Mouse (Mus musculus) embryonic facial prominence, embryonic 12.5 days (tissue): ENCODE results near the gene Cyp2j8. TPM values are rescaled to one million over a fixed set of nuclear protein-coding genes. Genes with fewer than 3 reads are reported as not detected.
A peak's percentile ranks its signal among the peaks of the same experiment; 100 is the strongest.
"Not testable (repeated sequence)": the region's sequence is repeated elsewhere in the genome, so short reads cannot be mapped to it uniquely, and the experiment has no call there.

Experiments used
- ATAC-seq: fragments of 200-750 bp; cut with Nextera tagmentation; 2 replicates; pipeline ENCODE4 v1.8.0; 2017; ENCODE audit not compliant: insufficient number of reproducible peaks, insufficient read depth, low FRiP score, low TSS enrichment
- H3K27ac ChIP-seq: fragments of 300-500 bp; sonication (generic); 2 replicates; pipeline ENCODE4 v1.5.1; 2016; ENCODE audit warnings: mild to moderate bottlenecking
- H3K27me3 ChIP-seq: fragments of 300-500 bp; sonication (generic); 2 replicates; pipeline ENCODE4 v1.6.1; 2016; ENCODE audit warnings: mild to moderate bottlenecking, moderate library complexity
- H3K36me3 ChIP-seq: fragments of 300-500 bp; sonication (generic); 2 replicates; pipeline ENCODE4 v1.6.1; 2016; ENCODE audit warnings: mild to moderate bottlenecking
- H3K4me1 ChIP-seq: fragments of 300-500 bp; sonication (generic); 2 replicates; pipeline ENCODE4 v1.6.1; 2016
- H3K4me2 ChIP-seq: fragments of 300-500 bp; sonication (generic); replicated peaks from 2 replicates; pipeline ENCODE4 v1.6.1; 2016; ENCODE audit warnings: mild to moderate bottlenecking, moderate library complexity
- H3K4me3 ChIP-seq: fragments of 300-500 bp; sonication (generic); 2 replicates; pipeline ENCODE4 v1.5.1; 2016; ENCODE audit warnings: mild to moderate bottlenecking
- H3K9ac ChIP-seq: fragments of 300-500 bp; sonication (generic); 2 replicates; pipeline ENCODE4 v1.6.1; 2016; ENCODE audit warnings: mild to moderate bottlenecking, moderate library complexity
- H3K9me3 ChIP-seq: fragments of 300-500 bp; sonication (generic); 2 replicates; pipeline ENCODE4 v1.6.1; 2016; ENCODE audit warnings: mild to moderate bottlenecking, moderate library complexity
- WGBS: fragments of 180-500 bp; shearing (Covaris S2); methylation state at CpG from one replicate; pipeline ENCODE4 v1.1.7; 2016; 5-methylcytosine and 5-hydroxymethylcytosine counted together
- polyA plus RNA-seq: library from polyadenylated mRNA; unstranded; fragments of >200 nt; fragmentation: Nextera tagmentation; extraction: Ambion mirVana; gene quantifications from 2 replicates; pipeline ENCODE4 v1.2.1, GENCODE M21; 2016

Gene Cyp2j8
- polyA plus RNA-seq, result not detected in 2 replicates

DNA sequence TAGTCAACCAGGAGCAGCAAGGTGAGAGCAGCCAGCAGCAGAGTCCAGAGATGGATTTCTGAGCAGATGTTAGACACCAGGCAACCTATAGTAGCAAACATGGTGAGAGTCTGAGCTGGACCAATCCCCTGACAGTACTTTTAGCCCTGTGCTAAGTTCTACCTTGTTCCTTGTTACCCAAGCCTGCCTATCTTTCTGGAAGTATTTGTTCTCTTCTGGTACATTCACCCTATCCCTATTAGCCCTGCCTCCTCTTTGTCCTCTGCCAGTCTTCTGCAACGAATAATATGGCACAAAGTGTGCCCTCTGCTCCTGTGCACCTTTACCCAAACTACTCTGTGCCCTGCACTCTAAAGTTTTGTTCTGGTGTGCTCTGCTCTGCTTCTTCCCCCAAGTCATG, at the start of gene Cyp2j8:
TSS of gene Cyp2j8 (minus strand) at position 101 of the 400 bp plus-strand sequence.
- Histone ChIP-seq H3K4me2 (no peak within 1 kb of the TSS), H3K9me3 (no peaks in the 10 kb centered on the region), H3K9ac (no peak within 1 kb of the TSS), H3K27me3 (no peaks in the 10 kb centered on the region), H3K4me1 (no peaks in the 10 kb centered on the region), H3K27ac (no peak within 1 kb of the TSS), H3K4me3 (no peak within 1 kb of the TSS), H3K36me3 (no peaks in the 10 kb centered on the region)
- WGBS, result 78% methylated on average over 1 of the region's 1 CpGs
- ATAC-seq, result no peak

DNA sequence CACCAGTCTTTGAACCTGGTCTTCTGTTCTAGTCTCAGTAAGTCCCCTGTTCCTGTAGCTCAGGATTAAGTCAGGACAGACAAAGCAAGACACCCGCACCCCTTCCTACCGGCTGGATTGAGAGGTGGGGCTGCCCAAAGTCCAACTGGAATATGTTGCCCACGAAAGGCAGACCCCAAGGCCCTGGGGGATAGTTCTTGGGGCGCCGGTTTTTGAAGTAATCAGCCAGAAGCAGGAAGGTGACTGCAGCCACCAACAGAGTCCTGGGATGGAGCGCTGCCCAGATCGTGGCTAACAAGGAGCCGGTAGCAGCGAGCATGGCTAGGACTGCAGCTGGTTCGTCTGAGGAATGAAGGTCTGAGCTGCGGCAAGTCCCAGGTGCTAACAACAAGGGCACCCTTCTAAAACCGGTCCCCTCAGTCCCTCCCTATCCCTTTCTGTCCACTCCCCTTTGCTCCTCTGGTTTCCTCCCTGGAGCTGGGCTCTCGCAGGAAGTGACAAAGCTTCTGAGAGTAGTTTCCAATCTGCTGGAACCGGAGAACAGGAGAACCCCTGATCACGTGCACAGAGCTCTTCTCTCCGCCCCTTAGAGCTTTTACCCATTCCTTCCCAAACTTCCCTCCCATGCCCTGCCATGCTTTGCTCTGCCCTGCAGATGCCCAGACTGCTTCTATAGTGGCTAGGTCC, 46.1 kb upstream of the Cyp2j8 start, which contains the start of gene Cyp2j6:
TSS of gene Cyp2j6 (minus strand) at position 529 of the 687 bp plus-strand sequence.
- no peaks in the 10 kb centered on the region for H3K27me3 ChIP-seq
- H3K9ac ChIP-seq, result peak within 1 kb of the TSS; percentile 77
- H3K27ac ChIP-seq, result peak within 1 kb of the TSS; percentile 63
- no peaks in the 10 kb centered on the region for H3K36me3 ChIP-seq
- no peaks in the 10 kb centered on the region for H3K9me3 ChIP-seq
- WGBS, result 5% methylated on average over 15 of the region's 16 CpGs
- peak; percentile 89 for ATAC-seq
- H3K4me2 ChIP-seq, result peak within 1 kb of the TSS; percentile 62
- H3K4me1 ChIP-seq, result no peaks in the 10 kb centered on the region; the same call in 1 of the 2 replicates
- peak within 1 kb of the TSS; percentile 63 for H3K4me3 ChIP-seq

DNA sequence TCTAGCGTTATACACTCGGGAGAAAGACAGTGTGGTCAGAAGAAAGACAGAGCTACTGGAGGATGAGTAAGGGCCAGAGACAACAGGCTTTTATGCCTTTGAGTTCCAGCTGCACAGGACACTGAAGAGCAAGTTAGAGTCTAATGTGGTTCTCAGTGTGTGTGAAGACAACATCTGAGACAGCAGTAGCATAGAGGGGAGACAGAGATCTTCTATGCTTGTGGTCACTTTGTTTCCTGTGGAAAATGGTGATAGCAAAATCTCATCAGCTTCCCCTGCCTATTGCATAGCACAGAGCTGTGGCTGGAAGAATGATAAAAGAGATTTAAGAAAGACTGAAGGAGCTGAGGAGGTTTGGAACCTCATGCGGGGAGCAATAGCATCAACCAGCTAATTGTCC, 44.4 kb upstream of the Cyp2j8 start:
- WGBS, result 90% methylated on average over 3 of the region's 3 CpGs
- H3K9me3 ChIP-seq, result no peaks in the 10 kb centered on the region
- no peaks in the 10 kb centered on the region; the same call in 1 of the 2 replicates for H3K4me1 ChIP-seq
- no peak overlapping the region for H3K27ac ChIP-seq
- H3K36me3 ChIP-seq, result no peaks in the 10 kb centered on the region
- no peak overlapping the region for H3K9ac ChIP-seq
- no peak for ATAC-seq
- H3K4me3 ChIP-seq, result no peak overlapping the region
- H3K4me2 ChIP-seq, result peak overlapping the region; percentile 28
- H3K27me3 ChIP-seq, result no peaks in the 10 kb centered on the region

DNA sequence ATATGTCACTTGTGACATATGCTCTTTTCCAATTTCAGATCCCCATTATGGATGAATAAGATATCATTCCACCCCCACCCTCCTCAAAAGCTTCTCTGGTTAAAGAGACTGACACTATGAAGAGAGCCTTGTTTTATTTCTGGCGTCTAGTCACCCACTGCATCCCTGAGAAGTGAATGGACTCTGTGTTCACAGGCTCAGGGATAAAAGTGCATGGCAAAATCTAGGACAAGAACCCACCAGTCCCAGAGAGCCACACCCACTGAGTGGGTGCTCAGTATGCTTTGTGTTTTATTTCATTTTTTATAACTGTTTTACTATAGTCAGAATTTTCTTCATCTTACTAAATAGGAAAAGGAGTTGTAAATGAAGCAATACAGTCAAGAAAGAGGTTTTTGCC, 38.8 kb upstream of the Cyp2j8 start:
- no peaks in the 10 kb centered on the region for H3K4me1 ChIP-seq
- no peak for ATAC-seq
- H3K36me3 ChIP-seq, result no peaks in the 10 kb centered on the region
- no peaks in the 10 kb centered on the region for H3K9me3 ChIP-seq
- H3K4me3 ChIP-seq, result no peak overlapping the region
- H3K27me3 ChIP-seq, result no peaks in the 10 kb centered on the region
- 37% methylated on average over 1 of the region's 1 CpGs for WGBS
- H3K4me2 ChIP-seq, result no peak overlapping the region
- no peak overlapping the region for H3K9ac ChIP-seq
- H3K27ac ChIP-seq, result no peak overlapping the region

DNA sequence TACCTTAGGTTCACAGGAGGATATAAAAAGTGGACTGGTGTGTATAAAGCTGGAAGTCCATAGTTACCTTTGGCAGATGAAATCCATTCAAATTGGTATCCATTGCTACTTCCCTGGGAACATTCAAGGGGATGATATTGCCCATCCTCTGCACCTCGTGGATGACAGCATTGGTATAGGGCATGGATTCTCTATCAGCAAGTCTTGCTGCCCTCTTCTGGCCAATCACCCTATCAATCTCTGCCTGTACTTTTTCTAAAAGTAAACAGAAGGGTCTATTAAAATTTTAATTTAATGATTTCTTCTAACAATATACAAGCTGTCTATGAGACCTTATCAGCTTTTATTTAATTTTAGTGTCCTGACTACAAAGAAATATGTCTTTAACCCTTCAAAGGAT, 18.6 kb upstream of the Cyp2j8 start:
- Histone ChIP-seq H3K4me1 (no peaks in the 10 kb centered on the region), H3K36me3 (peaks cover 4% of the 10 kb centered on the region; the same call in 1 of the 2 replicates), H3K9me3 (no peaks in the 10 kb centered on the region), H3K4me3 (no peak overlapping the region), H3K27ac (no peak overlapping the region), H3K27me3 (no peaks in the 10 kb centered on the region), H3K4me2 (no peak overlapping the region), H3K9ac (no peak overlapping the region)
- ATAC-seq, result no peak
- 25% methylated on average over 1 of the region's 1 CpGs for WGBS

DNA sequence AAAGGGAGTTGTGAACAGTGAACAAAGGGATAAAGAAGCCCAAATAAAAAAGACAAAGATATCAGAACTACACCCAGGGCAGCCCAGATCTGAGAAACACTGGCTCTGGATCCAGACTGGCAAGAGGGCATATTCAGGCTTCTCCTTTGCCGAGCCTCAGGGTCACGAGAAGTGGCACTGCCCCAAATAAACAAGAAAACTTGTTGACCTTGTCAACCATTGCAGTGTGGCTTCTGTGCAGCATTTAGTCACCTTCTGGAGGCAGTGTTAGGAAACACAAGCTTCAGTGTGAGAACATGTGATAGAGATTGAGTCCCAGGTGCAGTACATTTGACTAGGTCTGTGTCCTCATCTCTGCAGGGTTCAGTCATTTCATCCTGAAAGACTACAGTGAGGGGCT, 15.1 kb upstream of the Cyp2j8 start:
- H3K36me3 ChIP-seq, result no peaks in the 10 kb centered on the region
- no peaks in the 10 kb centered on the region for H3K27me3 ChIP-seq
- H3K9me3 ChIP-seq, result no peaks in the 10 kb centered on the region
- whole genome bisulfite sequencing, result 89% methylated on average over 2 of the region's 2 CpGs
- H3K4me3 ChIP-seq, result no peak overlapping the region
- no peak overlapping the region for H3K4me2 ChIP-seq
- H3K27ac ChIP-seq, result no peak overlapping the region
- H3K9ac ChIP-seq, result no peak overlapping the region
- no peaks in the 10 kb centered on the region for H3K4me1 ChIP-seq
- ATAC-seq, result no peak

DNA sequence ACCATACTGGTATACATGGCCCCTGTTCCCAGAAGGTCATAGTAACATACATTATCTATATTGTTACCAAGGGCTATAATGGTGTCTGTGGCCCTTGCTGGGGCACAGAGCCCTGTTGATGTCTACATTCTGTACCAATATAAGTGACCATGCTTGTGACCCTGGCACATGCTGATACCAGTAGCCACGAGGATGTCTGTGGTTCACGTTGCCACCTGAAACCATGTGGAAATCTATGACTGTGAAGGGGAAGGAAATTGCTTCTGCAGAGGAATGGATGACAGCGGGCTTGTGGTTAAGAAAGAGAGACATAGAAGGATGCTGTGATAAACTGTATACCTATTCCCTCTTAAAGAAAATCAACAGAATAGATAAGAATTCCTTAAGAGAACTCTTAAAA, 2.9 kb upstream of the Cyp2j8 start:
- H3K4me1 ChIP-seq, result no peaks in the 10 kb centered on the region
- H3K9ac ChIP-seq, result no peak overlapping the region
- WGBS, result 91% methylated on average over 3 of the region's 3 CpGs
- H3K36me3 ChIP-seq, result no peaks in the 10 kb centered on the region
- no peak overlapping the region for H3K4me2 ChIP-seq
- no peaks in the 10 kb centered on the region for H3K27me3 ChIP-seq
- no peak for ATAC-seq
- H3K4me3 ChIP-seq, result no peak overlapping the region
- no peaks in the 10 kb centered on the region for H3K9me3 ChIP-seq
- H3K27ac ChIP-seq, result no peak overlapping the region

DNA sequence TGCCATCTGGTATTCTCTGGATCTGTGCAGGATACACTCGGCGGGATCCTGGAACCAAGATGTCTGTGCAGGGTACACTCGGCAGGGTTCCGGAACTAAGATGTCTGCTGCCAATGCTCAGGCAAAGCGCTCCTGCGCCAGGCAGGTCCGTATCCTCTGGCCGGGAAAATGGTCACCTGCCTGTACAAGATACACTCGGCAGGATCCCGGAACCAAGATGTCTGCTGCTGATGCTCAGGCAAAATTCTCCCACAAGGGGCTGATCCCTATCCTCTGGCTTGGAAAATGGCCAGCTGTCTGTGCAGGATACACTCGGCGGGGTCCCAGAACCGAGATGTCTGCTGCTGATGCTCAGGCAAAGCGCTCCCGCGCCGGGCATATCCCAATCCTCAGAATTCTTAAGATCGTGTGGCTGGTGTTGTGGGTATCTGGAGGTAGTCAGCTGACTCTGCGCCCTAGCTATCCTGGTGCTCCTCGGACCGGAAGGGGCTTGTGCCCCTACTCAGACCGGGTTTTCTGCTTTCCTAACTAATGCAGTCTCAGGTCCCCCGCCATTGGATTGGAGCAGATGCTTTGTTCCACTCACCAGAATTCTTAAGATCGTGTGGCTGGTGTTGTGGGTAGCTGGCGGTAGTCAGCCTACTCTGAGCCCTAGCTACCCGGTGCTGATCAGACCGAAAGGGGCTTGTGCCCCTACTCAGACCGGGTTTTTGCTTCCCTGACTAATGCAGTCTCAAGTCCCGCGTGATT, 43.7 kb downstream of the Cyp2j8 start:
- not testable (repeated sequence) for H3K4me3 ChIP-seq, H3K36me3 ChIP-seq, H3K27ac ChIP-seq, H3K9me3 ChIP-seq, ATAC-seq, H3K9ac ChIP-seq, H3K4me1 ChIP-seq, H3K27me3 ChIP-seq, H3K4me2 ChIP-seq
- WGBS, result 82% methylated on average over 30 of the region's 30 CpGs

Other genes with a start within 250 kb of the Cyp2j8 start
- gene Cyp2j11, start 158.7 kb downstream of the Cyp2j8 start, polyA plus RNA-seq, result not detected in 2 replicates
- gene Cyp2j6, start 46.3 kb upstream of the Cyp2j8 start, polyA plus RNA-seq, result 9.1 and 10.7 TPM in 2 replicates
- gene Cyp2j9, start 84.2 kb upstream of the Cyp2j8 start, polyA plus RNA-seq, result 2.0 TPM in 2 replicates
- not detected in 2 replicates for gene Cyp2j5, start 156.8 kb upstream of the Cyp2j8 start, polyA plus RNA-seq